ENCODE assay signal across 9 mouse cellular contexts in genomic region chr7:76185005-76185658, GRCm38 (mm10). TPM values are rescaled to one million over a fixed set of nuclear protein-coding genes. Genes with fewer than 3 reads are reported as not detected.
DNase-seq lines count a peak whose midpoint lies in the region; ATAC-seq lines count a peak whose summit lies in the region.
"Had no signal": no experiment of that assay in that cellular context is flagged by ENCODE, and none has a peak within 500 bp of the region (broad histone marks: within the 10 kb centered on the region; RNA-seq: fewer than 3 reads in every experiment).

No protein-coding gene starts in this region.

- H3K4me2 ChIP-seq in midbrain, embryonic 14.5 days (ENCODE audit: low read length), result peak overlapping the region; percentile 51
- H3K4me2 ChIP-seq: liver, embryonic 11.5 days had no signal

- no peaks in the 10 kb centered on the region for H3K27me3 ChIP-seq in hindbrain, embryonic 10.5 days (ENCODE audit: insufficient read depth, poor library complexity, severe bottlenecking)
- no peaks in the 10 kb centered on the region for H3K27me3 ChIP-seq in midbrain, embryonic 14.5 days (ENCODE audit: control insufficient read depth, insufficient read depth, low read length)

- peak; percentile 23 for DNase-seq in CD4-positive, CD25-positive, alpha-beta regulatory T cell, adult 2 months (ENCODE audit: low read depth, low spot score)
- peak; percentile 73 for DNase-seq in brain, embryonic 18.5 days (ENCODE audit: low read depth, low spot score)
- DNase-seq in hindbrain, embryonic 10.5 days (ENCODE audit: low spot score), result peak; percentile 18
- DNase-seq in midbrain, embryonic 14.5 days, result peak; percentile 81
- DNase-seq in gastrocnemius, adult 8-10 months (ENCODE audit: low spot score in 2 of 2), result no peak
- no peak for DNase-seq in thymus, postnatal 10 days (ENCODE audit: low spot score in 2 of 2)
- no peak for DNase-seq in kidney, postnatal 14 days
- DNase-seq in gastrocnemius, postnatal 14 days, result no peak

- H3K9me3 ChIP-seq in hindbrain, embryonic 10.5 days, result no peaks in the 10 kb centered on the region
- no peaks in the 10 kb centered on the region for H3K9me3 ChIP-seq in midbrain, embryonic 14.5 days (ENCODE audit: control insufficient read depth, low read length)

- peak; percentile 92 for ATAC-seq in midbrain, embryonic 14.5 days (ENCODE audit: low FRiP score, low TSS enrichment)

- no peaks in the 10 kb centered on the region for H3K36me3 ChIP-seq in hindbrain, embryonic 10.5 days
- no peaks in the 10 kb centered on the region for H3K36me3 ChIP-seq in midbrain, embryonic 14.5 days (ENCODE audit: control insufficient read depth, insufficient read depth, low read length)

- peak overlapping the region; percentile 77 for H3K27ac ChIP-seq in hindbrain, embryonic 10.5 days
- H3K27ac ChIP-seq in midbrain, embryonic 14.5 days (replicated peaks; ENCODE audit: low read depth, low read length), result peak overlapping the region; percentile 85

- 45% methylated on average over 7 of the region's 7 CpGs for WGBS in hindbrain, embryonic 10.5 days
- WGBS in midbrain, embryonic 14.5 days, result 17% methylated on average over 7 of the region's 7 CpGs

- H3K9ac ChIP-seq in midbrain, embryonic 14.5 days (replicated peaks; ENCODE audit: low read length), result no peak overlapping the region

- intact Hi-C loops in gastrocnemius, postnatal 14 days (cut with DNase I; ENCODE audit: low total_unique reads), result no loop called here

- peak overlapping the region; percentile 34 for H3K4me3 ChIP-seq in hindbrain, embryonic 10.5 days
- peak overlapping the region; percentile 16; the same call in 1 of the 2 replicates for H3K4me3 ChIP-seq in midbrain, embryonic 14.5 days (replicated peaks; ENCODE audit: low read depth, low read length)

- peaks cover 18% of the 10 kb centered on the region for H3K4me1 ChIP-seq in hindbrain, embryonic 10.5 days (replicated peaks)
- H3K4me1 ChIP-seq in midbrain, embryonic 14.5 days (ENCODE audit: control insufficient read depth, insufficient read depth, low read length), result peaks cover 19% of the 10 kb centered on the region

RNA-seq across cellular contexts. Expression of gene Agbl1, which starts 44.6 kb away (rescaled TPM):
- polyA plus RNA-seq in hindbrain, embryonic 10.5 days (2016; fragmentation: Nextera tagmentation; extraction: Ambion mirVana), result 0.09 and 0.20 TPM in 2 replicates
- 0.11 and 0.16 TPM in 2 replicates for polyA plus RNA-seq in midbrain, embryonic 14.5 days (2014; fragmentation: Nextera tagmentation; extraction: Ambion mirVana)
- 10 to 100 TPM; 10.1 to 15.5 (median 13.4) TPM for total RNA-seq in gastrocnemius, adult 8-10 months (2022)
- 1 to 10 TPM; 9.4 to 9.7 TPM for total RNA-seq in gastrocnemius, postnatal 14 days (2021)
- polyA plus RNA-seq: liver, embryonic 11.5 days had no signal

Comparison
In these comparisons a context has a peak if more than half of its experiments do, and no peak if none do; other contexts are left out.
1. DNase-seq: peak in CD4-positive, CD25-positive, alpha-beta regulatory T cell, adult 2 months (single experiment), brain, embryonic 18.5 days (single experiment), hindbrain, embryonic 10.5 days (single experiment) and midbrain, embryonic 14.5 days (single experiment); none in gastrocnemius, adult 8-10 months (0 of 2), thymus, postnatal 10 days (0 of 2), kidney, postnatal 14 days (single experiment) and gastrocnemius, postnatal 14 days (single experiment).